Mouse (Mus musculus) kidney, adult 2 months (tissue): ENCODE data around the gene Nipsnap2.

Experiments used
- CTCF ChIP-seq: fragments of 200-500 bp; conservative IDR thresholded peaks from 2 replicates; pipeline ENCODE4 v1.5.1; 2011; ENCODE audit warnings: low read depth, mild to moderate bottlenecking, control low read depth, low read length, moderate library complexity, mixed read lengths; ENCODE audit not compliant: insufficient read depth, insufficient read length
- POLR2A ChIP-seq: fragments of 200-500 bp; IDR thresholded peaks from one replicate; pipeline ENCODE4 v1.6.1; 2011; ENCODE audit warnings: low read depth, low read length, control low read depth

- TF ChIP-seq POLR2A, result no peak
- TF ChIP-seq CTCF, result no peak
These were observed 63.1 kb downstream of the Nipsnap2 start for GRCm38 (mm10) chr5:129787818-129788593.
